Mouse (Mus musculus) embryonic facial prominence, embryonic 12.5 days (tissue): ENCODE results near the gene Zfp963. TPM values are rescaled to one million over a fixed set of nuclear protein-coding genes. Genes with fewer than 3 reads are reported as not detected.
A peak's percentile ranks its signal among the peaks of the same experiment; 100 is the strongest.

ENCODE experiments used
- ATAC-seq: fragments of 200-750 bp; cut with Nextera tagmentation; 2 replicates; pipeline ENCODE4 v1.8.0; 2017; ENCODE audit not compliant: insufficient number of reproducible peaks, insufficient read depth, low FRiP score, low TSS enrichment
- H3K27ac ChIP-seq: fragments of 300-500 bp; sonication (generic); 2 replicates; pipeline ENCODE4 v1.5.1; 2016; ENCODE audit warnings: mild to moderate bottlenecking
- H3K27me3 ChIP-seq: fragments of 300-500 bp; sonication (generic); 2 replicates; pipeline ENCODE4 v1.6.1; 2016; ENCODE audit warnings: mild to moderate bottlenecking, moderate library complexity
- H3K36me3 ChIP-seq: fragments of 300-500 bp; sonication (generic); 2 replicates; pipeline ENCODE4 v1.6.1; 2016; ENCODE audit warnings: mild to moderate bottlenecking
- H3K4me1 ChIP-seq: fragments of 300-500 bp; sonication (generic); 2 replicates; pipeline ENCODE4 v1.6.1; 2016
- H3K4me2 ChIP-seq: fragments of 300-500 bp; sonication (generic); replicated peaks from 2 replicates; pipeline ENCODE4 v1.6.1; 2016; ENCODE audit warnings: mild to moderate bottlenecking, moderate library complexity
- H3K4me3 ChIP-seq: fragments of 300-500 bp; sonication (generic); 2 replicates; pipeline ENCODE4 v1.5.1; 2016; ENCODE audit warnings: mild to moderate bottlenecking
- H3K9ac ChIP-seq: fragments of 300-500 bp; sonication (generic); 2 replicates; pipeline ENCODE4 v1.6.1; 2016; ENCODE audit warnings: mild to moderate bottlenecking, moderate library complexity
- H3K9me3 ChIP-seq: fragments of 300-500 bp; sonication (generic); 2 replicates; pipeline ENCODE4 v1.6.1; 2016; ENCODE audit warnings: mild to moderate bottlenecking, moderate library complexity
- WGBS: fragments of 180-500 bp; shearing (Covaris S2); methylation state at CpG from one replicate; pipeline ENCODE4 v1.1.7; 2016; 5-methylcytosine and 5-hydroxymethylcytosine counted together
- polyA plus RNA-seq: library from polyadenylated mRNA; unstranded; fragments of >200 nt; fragmentation: Nextera tagmentation; extraction: Ambion mirVana; gene quantifications from 2 replicates; pipeline ENCODE4 v1.2.1, GENCODE M21; 2016

Gene Zfp963
- polyA plus RNA-seq, 1 experiment from 2014 or later = 6.8 TPM

GRCm38 (mm10) chr8:69789105-69789504, 39.3 kb upstream of the Zfp963 start:
- H3K4me2 ChIP-seq = no peak overlapping the region
- peaks cover 5% of the 10 kb centered on the region; the same call in 1 of the 2 replicates for H3K36me3 ChIP-seq
- H3K9me3 ChIP-seq = no peaks in the 10 kb centered on the region
- peaks cover 11% of the 10 kb centered on the region for H3K4me1 ChIP-seq
- 87% methylated on average over 5 of the region's 5 CpGs for WGBS
- H3K27ac ChIP-seq = no peak overlapping the region
- H3K4me3 ChIP-seq = no peak overlapping the region
- no peak for ATAC-seq
- H3K27me3 ChIP-seq = no peaks in the 10 kb centered on the region
- H3K9ac ChIP-seq = no peak overlapping the region

GRCm38 (mm10) chr8:69777111-69777510, 27.3 kb upstream of the Zfp963 start:
- ATAC-seq = no peak
- Histone ChIP-seq H3K4me3 (no peak overlapping the region), H3K9ac (no peak overlapping the region), H3K4me1 (peaks cover 12% of the 10 kb centered on the region), H3K27me3 (no peaks in the 10 kb centered on the region), H3K4me2 (no peak overlapping the region), H3K27ac (no peak overlapping the region), H3K9me3 (no peaks in the 10 kb centered on the region), H3K36me3 (no peaks in the 10 kb centered on the region)
- WGBS = 69% methylated on average over 8 of the region's 12 CpGs

- ATAC-seq = peak; percentile 5; the same call in 1 of the 2 replicates
- no peaks in the 10 kb centered on the region for H3K9me3 ChIP-seq
Observed at GRCm38 (mm10) chr8:69775149-69775534, 25.4 kb upstream of the Zfp963 start.

GRCm38 (mm10) chr8:69774503-69775148, 24.9 kb upstream of the Zfp963 start, which contains the start of gene Gm20422:
Gene Gm20422, minus strand, starts transcription at chr8:69774886.
- Histone ChIP-seq H3K27me3 (no peaks in the 10 kb centered on the region), H3K9ac (peak within 1 kb of the TSS; percentile 85), H3K4me2 (peak within 1 kb of the TSS; percentile 65), H3K27ac (peak within 1 kb of the TSS; percentile 99), H3K9me3 (no peaks in the 10 kb centered on the region), H3K36me3 (peaks cover 5% of the 10 kb centered on the region; the same call in 1 of the 2 replicates), H3K4me1 (peaks cover 16% of the 10 kb centered on the region), H3K4me3 (peak within 1 kb of the TSS; percentile 70)
- WGBS = under 1% methylated on average over 40 of the region's 41 CpGs
- ATAC-seq = peak; percentile 97

More at GRCm38 (mm10) chr8:69775149-69775534, 25.4 kb upstream of the Zfp963 start:
- Histone ChIP-seq H3K4me3 (peak overlapping the region; percentile 70), H3K27ac (peak overlapping the region; percentile 99; the same call in 1 of the 2 replicates), H3K4me1 (peaks cover 16% of the 10 kb centered on the region), H3K4me2 (peak overlapping the region; percentile 65), H3K9ac (no peak overlapping the region), H3K36me3 (peaks cover 4% of the 10 kb centered on the region; the same call in 1 of the 2 replicates), H3K27me3 (no peaks in the 10 kb centered on the region)
- WGBS = 50% methylated on average over 2 of the region's 2 CpGs

- Histone ChIP-seq H3K36me3 (peaks cover 29% of the 10 kb centered on the region), H3K4me2 (no peak overlapping the region), H3K9me3 (no peaks in the 10 kb centered on the region), H3K4me1 (peaks cover 16% of the 10 kb centered on the region), H3K27ac (peak overlapping the region; percentile 4; the same call in 1 of the 2 replicates), H3K4me3 (no peak overlapping the region), H3K9ac (no peak overlapping the region), H3K27me3 (no peaks in the 10 kb centered on the region)
- WGBS = 85% methylated on average over 2 of the region's 2 CpGs
- no peak for ATAC-seq
Observed at GRCm38 (mm10) chr8:69772106-69772505, 22.3 kb upstream of the Zfp963 start.

- peaks cover 3% of the 10 kb centered on the region; the same call in 1 of the 2 replicates for H3K9me3 ChIP-seq
- no peak overlapping the region; the same call in 1 of the 2 replicates for H3K27ac ChIP-seq
- H3K9ac ChIP-seq = no peak overlapping the region
- H3K36me3 ChIP-seq = peaks cover 38% of the 10 kb centered on the region
- 94% methylated on average over 9 of the region's 9 CpGs for WGBS
- H3K4me2 ChIP-seq = no peak overlapping the region
- H3K27me3 ChIP-seq = no peaks in the 10 kb centered on the region
- H3K4me1 ChIP-seq = peaks cover 16% of the 10 kb centered on the region
- no peak for ATAC-seq
- H3K4me3 ChIP-seq = no peak overlapping the region
Observed at GRCm38 (mm10) chr8:69771221-69771620, 21.5 kb upstream of the Zfp963 start.

- Histone ChIP-seq H3K9ac (no peak overlapping the region), H3K9me3 (peaks cover 7% of the 10 kb centered on the region; the same call in 1 of the 2 replicates), H3K4me1 (no peaks in the 10 kb centered on the region), H3K4me3 (no peak overlapping the region), H3K27ac (no peak overlapping the region), H3K4me2 (no peak overlapping the region), H3K27me3 (no peaks in the 10 kb centered on the region), H3K36me3 (peaks cover 64% of the 10 kb centered on the region)
- ATAC-seq = no peak
- 89% methylated on average over 4 of the region's 4 CpGs for WGBS
Observed at GRCm38 (mm10) chr8:69761814-69762445, 12.2 kb upstream of the Zfp963 start.

- no peak for ATAC-seq
- H3K9ac ChIP-seq = no peak overlapping the region
- H3K4me1 ChIP-seq = no peaks in the 10 kb centered on the region
- no peak overlapping the region for H3K27ac ChIP-seq
- WGBS = 95% methylated on average over 5 of the region's 5 CpGs
- H3K36me3 ChIP-seq = peaks cover 42% of the 10 kb centered on the region
- H3K9me3 ChIP-seq = no peaks in the 10 kb centered on the region
- no peaks in the 10 kb centered on the region for H3K27me3 ChIP-seq
- H3K4me2 ChIP-seq = no peak overlapping the region
- no peak overlapping the region for H3K4me3 ChIP-seq
Observed at GRCm38 (mm10) chr8:69758316-69758715, 8.5 kb upstream of the Zfp963 start.

GRCm38 (mm10) chr8:69752437-69752836, 2.7 kb upstream of the Zfp963 start:
- H3K36me3 ChIP-seq = peaks cover 17% of the 10 kb centered on the region
- H3K4me1 ChIP-seq = 0 out of 2 replicates have a peak, but pooled peaks cover 5% of the 10 kb centered on the region
- H3K27ac ChIP-seq = no peak overlapping the region
- WGBS = 95% methylated on average over 2 of the region's 2 CpGs
- no peak overlapping the region for H3K9ac ChIP-seq
- no peaks in the 10 kb centered on the region for H3K9me3 ChIP-seq
- H3K4me3 ChIP-seq = no peak overlapping the region
- no peaks in the 10 kb centered on the region for H3K27me3 ChIP-seq
- no peak for ATAC-seq
- H3K4me2 ChIP-seq = no peak overlapping the region

GRCm38 (mm10) chr8:69741231-69741630, 8.5 kb downstream of the Zfp963 start:
- Histone ChIP-seq H3K9ac (no peak overlapping the region), H3K4me3 (no peak overlapping the region), H3K27ac (no peak overlapping the region), H3K9me3 (no peaks in the 10 kb centered on the region), H3K27me3 (no peaks in the 10 kb centered on the region), H3K4me1 (no peaks in the 10 kb centered on the region), H3K4me2 (no peak overlapping the region), H3K36me3 (peaks cover 13% of the 10 kb centered on the region)
- no peak for ATAC-seq
- WGBS = 81% methylated on average over 2 of the region's 2 CpGs

- no peak overlapping the region for H3K4me3 ChIP-seq
- H3K9ac ChIP-seq = no peak overlapping the region
- H3K27ac ChIP-seq = no peak overlapping the region
- ATAC-seq = no peak
- H3K9me3 ChIP-seq = no peaks in the 10 kb centered on the region
- 89% methylated on average over 6 of the region's 6 CpGs for WGBS
- H3K36me3 ChIP-seq = peaks cover 13% of the 10 kb centered on the region
- no peak overlapping the region for H3K4me2 ChIP-seq
- H3K27me3 ChIP-seq = no peaks in the 10 kb centered on the region
- no peaks in the 10 kb centered on the region for H3K4me1 ChIP-seq
Observed at GRCm38 (mm10) chr8:69740763-69741162, 9.0 kb downstream of the Zfp963 start.

GRCm38 (mm10) chr8:69735495-69735894, 14.3 kb downstream of the Zfp963 start:
- no peak for ATAC-seq
- no peak overlapping the region for H3K9ac ChIP-seq
- 69% methylated on average over 1 of the region's 1 CpGs for WGBS
- no peak overlapping the region for H3K4me2 ChIP-seq
- no peaks in the 10 kb centered on the region for H3K27me3 ChIP-seq
- H3K4me1 ChIP-seq = no peaks in the 10 kb centered on the region
- no peaks in the 10 kb centered on the region for H3K36me3 ChIP-seq
- no peak overlapping the region for H3K4me3 ChIP-seq
- no peaks in the 10 kb centered on the region for H3K9me3 ChIP-seq
- H3K27ac ChIP-seq = no peak overlapping the region
